Mouse (Mus musculus) CH12.LX (cell line): ENCODE data around the gene Dydc2. TPM values are rescaled to one million over a fixed set of nuclear protein-coding genes. Genes with fewer than 3 reads are reported as not detected.
A peak's percentile ranks its signal among the peaks of the same experiment; 100 is the strongest.

Experiments
- DNase-seq: peaks from one replicate; pipeline ENCODE4 v3.0.0-alpha.2; 2013; ENCODE audit errors: extremely low read depth
- H3K27ac ChIP-seq: 2 replicates; pipeline ENCODE4 v1.5.1; 2012; ENCODE audit warnings: low read depth, mild to moderate bottlenecking, control low read depth, moderate library complexity; ENCODE audit not compliant: insufficient read depth
- H3K27me3 ChIP-seq: replicated peaks from 2 replicates; pipeline ENCODE3; 2012; ENCODE audit warnings: inconsistent platforms
- H3K36me3 ChIP-seq, 2 experiments: replicated peaks in 1 of 2; 2 replicates each; pipeline versions ENCODE3 to v1.6.1; 2012; ENCODE audit warnings: inconsistent platforms in 1 of 2, low read length in 1 of 2, mild to moderate bottlenecking in 1 of 2, mixed read lengths in 1 of 2, moderate library complexity in 1 of 2; ENCODE audit not compliant: control insufficient read depth in 1 of 2, insufficient read depth in 1 of 2
- H3K4me1 ChIP-seq, 2 experiments: 2 replicates each; pipeline ENCODE4 v1.6.1; 2012; ENCODE audit warnings: inconsistent platforms in 1 of 2, moderate library complexity in 1 of 2; ENCODE audit not compliant: insufficient read depth in 2 of 2, control insufficient read depth in 1 of 2
- H3K4me2 ChIP-seq: 2 replicates; pipeline ENCODE4 v1.6.1; 2012; ENCODE audit warnings: low read depth, mild to moderate bottlenecking, control low read depth; ENCODE audit not compliant: poor library complexity, insufficient read depth, severe bottlenecking
- H3K4me3 ChIP-seq, 3 experiments: fragments of 150-350 bp in 1 of 3; sonication (generic) in 1 of 3; replicated peaks in 1 of 3; 2 replicates each; pipeline versions ENCODE3 to v1.5.1; 2011 to 2012; ENCODE audit warnings: low read depth in 2 of 3, low read length in 2 of 3, mild to moderate bottlenecking in 2 of 3, moderate library complexity in 2 of 3, control low read depth in 1 of 3, improper control_type of control experiment in 1 of 3, inconsistent platforms in 1 of 3, mixed read lengths in 1 of 3; ENCODE audit not compliant: poor library complexity in 1 of 3
- H3K79me2 ChIP-seq: replicated peaks from 2 replicates; pipeline ENCODE4 v1.6.1; 2012; ENCODE audit warnings: mild to moderate bottlenecking, moderate library complexity; ENCODE audit not compliant: control insufficient read depth, poor library complexity, insufficient read depth, severe bottlenecking; ENCODE audit errors: extremely low read depth
- H3K9ac ChIP-seq: 2 replicates; pipeline ENCODE4 v1.6.1; 2012; ENCODE audit warnings: low read depth, mild to moderate bottlenecking, control low read depth, moderate library complexity; ENCODE audit not compliant: insufficient read depth
- H3K9me3 ChIP-seq: replicated peaks from 2 replicates; pipeline ENCODE3; 2012; ENCODE audit warnings: low read length, inconsistent platforms, mixed read lengths
- BHLHE40 ChIP-seq: IDR thresholded peaks from 2 replicates; pipeline ENCODE4 v1.6.1; 2011; ENCODE audit warnings: mild to moderate bottlenecking, low read depth, low read length, improper control_type of control experiment
- CHD1 ChIP-seq: IDR thresholded peaks from 2 replicates; pipeline ENCODE4 v1.6.1; 2012; ENCODE audit warnings: low read depth, low read length, improper control_type of control experiment, inconsistent platforms
- CHD2 ChIP-seq: IDR thresholded peaks from 2 replicates; pipeline ENCODE4 v1.6.1; 2011; ENCODE audit warnings: low read length, improper control_type of control experiment
- CTCF ChIP-seq, 2 experiments: IDR thresholded peaks in 1 of 2; conservative IDR thresholded peaks in 1 of 2; 2 replicates each; pipeline ENCODE4 v1.5.1; 2011 to 2012; ENCODE audit warnings: low read depth in 2 of 2, low read length in 2 of 2, improper control_type of control experiment in 1 of 2, inconsistent platforms in 1 of 2, mild to moderate bottlenecking in 1 of 2, moderate library complexity in 1 of 2
- ELF1 ChIP-seq: IDR thresholded peaks from 2 replicates; pipeline ENCODE4 v1.6.1; 2014; ENCODE audit warnings: low read depth, mild to moderate bottlenecking, inconsistent platforms, low read length, improper control_type of control experiment
- EP300 ChIP-seq: IDR thresholded peaks from 2 replicates; pipeline ENCODE4 v1.6.1; 2011; ENCODE audit warnings: low read length, improper control_type of control experiment
- ETS1 ChIP-seq: conservative IDR thresholded peaks from 2 replicates; pipeline ENCODE4 v1.6.1; 2012; ENCODE audit warnings: low read depth, mild to moderate bottlenecking, inconsistent platforms, low read length, improper control_type of control experiment, moderate library complexity
- GABPA ChIP-seq: IDR thresholded peaks from 2 replicates; pipeline ENCODE4 v1.6.1; 2012; ENCODE audit warnings: low read depth, low read length, improper control_type of control experiment, inconsistent platforms; ENCODE audit not compliant: insufficient replicate concordance
- HCFC1 ChIP-seq: IDR thresholded peaks from 2 replicates; pipeline ENCODE4 v1.6.1; 2012; ENCODE audit warnings: low read depth, mild to moderate bottlenecking, inconsistent platforms, low read length, improper control_type of control experiment
- JUN ChIP-seq: IDR thresholded peaks from 2 replicates; pipeline ENCODE4 v1.6.1; 2011; ENCODE audit warnings: low read depth, mild to moderate bottlenecking, low read length, improper control_type of control experiment, moderate library complexity; ENCODE audit not compliant: insufficient read depth
- KAT2A ChIP-seq: IDR thresholded peaks from 2 replicates; pipeline ENCODE4 v1.6.1; 2012; ENCODE audit warnings: low read length, improper control_type of control experiment, inconsistent platforms; ENCODE audit not compliant: insufficient replicate concordance
- MAX ChIP-seq: IDR thresholded peaks from 2 replicates; pipeline ENCODE4 v1.6.1; 2011; ENCODE audit warnings: low read length, improper control_type of control experiment
- MAZ ChIP-seq: IDR thresholded peaks from 2 replicates; pipeline ENCODE4 v1.6.1; 2012; ENCODE audit warnings: low read depth, mild to moderate bottlenecking, inconsistent platforms, low read length, improper control_type of control experiment, moderate library complexity
- MEF2A ChIP-seq: IDR thresholded peaks from 2 replicates; pipeline ENCODE4 v1.6.1; 2014; ENCODE audit warnings: low read depth, mild to moderate bottlenecking, inconsistent platforms, low read length, improper control_type of control experiment, borderline replicate concordance
- RAD21 ChIP-seq: IDR thresholded peaks from 2 replicates; pipeline ENCODE4 v1.6.1; 2011; ENCODE audit warnings: low read depth, mild to moderate bottlenecking, low read length, improper control_type of control experiment, moderate library complexity
- SMC3 ChIP-seq: IDR thresholded peaks from 2 replicates; pipeline ENCODE4 v1.6.1; 2011; ENCODE audit warnings: low read depth, low read length, improper control_type of control experiment
- ZC3H11A ChIP-seq: IDR thresholded peaks from 2 replicates; pipeline ENCODE4 v1.6.1; 2012; ENCODE audit warnings: low read depth, mild to moderate bottlenecking, inconsistent platforms, low read length, improper control_type of control experiment
- dilution Hi-C: fragments of 300-500 bp; cut with MboI; formaldehyde crosslinking; loops from 2 replicates; pipeline ENCODE4 v1.14.3; 2020; ENCODE audit warnings: low sequenced_read_pairs; ENCODE audit not compliant: extremely low pct_unique_long_range_greater_than_20kb, extremely low pct_ligation_motif_present
- in situ Hi-C: fragments of 300-500 bp; cut with MboI; formaldehyde crosslinking; loops from 3 replicates; pipeline ENCODE4 v1.14.3; 2019; ENCODE audit warnings: low sequenced_read_pairs, low pct_ligation_motif_present, low pct_unique_long_range_greater_than_20kb, mixed read lengths
- polyA plus RNA-seq: library from polyadenylated mRNA; unstranded; fragments of >175 nt; gene quantifications from 2 replicates; pipeline ENCODE4 v1.2.1, GENCODE M21; 2012; ENCODE audit warnings: low read depth; ENCODE audit not compliant: insufficient read length
- total RNA-seq, 2 experiments: library from RNA; depleted of rRNA; stranded (reverse); fragments of 300-350 nt in 1 of 2; fragments of >200 nt in 1 of 2; gene quantifications; 2 replicates each; pipeline ENCODE4 v1.2.3; 2012 to 2014

Dydc2 gene
- total and polyA plus RNA-seq, 3 experiments: 0.67 TPM; not detected in 2

GRCm38 (mm10) chr14:41090777-41091176 lies 21.8 kb upstream of the Dydc2 start:
- H3K9ac ChIP-seq: no peak overlapping the region
- no peak overlapping the region for H3K27ac ChIP-seq
- no peaks in the 10 kb centered on the region for H3K9me3 ChIP-seq
- peak; percentile 78 for DNase-seq
- H3K4me3 ChIP-seq: no peak overlapping the region
- TF ChIP-seq KAT2A (no peak), RAD21 (peak; percentile 37), EP300 (no peak), MAZ (no peak), ELF1 (peak; percentile 62; the same call in 1 of the 2 replicates), MAX (no peak), CTCF (conservative IDR thresholded peaks at IDR 0.05 in 1 of 2, IDR thresholded peaks at IDR 0.05 in 1 of 2; ENCODE audit: low read depth in 2 of 2, low read length in 2 of 2) (peak; percentile 67 to 80), GABPA (no peak), SMC3 (peak; percentile 58), HCFC1 (peak; percentile 55; the same call in 1 of the 2 replicates)
- no peak overlapping the region for H3K4me2 ChIP-seq
- H3K27me3 ChIP-seq: no peaks in the 10 kb centered on the region
- dilution Hi-C loops: no loop called here
- in situ Hi-C loops: loop anchor here (5.0 to 10.0 kb wide), 2 partner anchors 37 to 74 kb away; no protein-coding TSS in a partner anchor
- no peaks in the 10 kb centered on the region for H3K36me3 ChIP-seq
- peaks cover 0 to 12% of the 10 kb centered on the region in 2 experiments; a peak in 2 of 4 replicates for H3K4me1 ChIP-seq
- H3K79me2 ChIP-seq: no peaks in the 10 kb centered on the region

DNA sequence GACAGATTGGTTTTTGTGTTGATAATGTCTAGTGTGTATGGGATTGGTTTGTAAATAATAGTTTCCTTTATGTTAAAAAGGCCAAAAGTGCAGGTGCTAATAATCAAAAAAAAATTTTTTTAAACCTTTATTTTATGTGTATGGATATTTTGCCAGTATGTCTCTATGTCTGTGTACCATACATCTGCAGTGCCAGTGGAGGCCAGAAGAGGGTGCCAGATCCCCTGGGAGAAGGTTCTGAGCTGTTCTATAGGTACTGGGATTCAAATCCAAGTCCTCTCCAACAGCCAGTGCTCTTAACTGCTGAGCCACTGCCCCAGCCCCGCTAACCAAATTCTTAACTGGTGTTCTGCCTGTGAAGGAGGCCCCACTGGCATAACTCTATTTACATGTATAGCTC lies 18.5 kb upstream of the Dydc2 start:
- peaks cover 5% of the 10 kb centered on the region for H3K27me3 ChIP-seq
- H3K4me2 ChIP-seq: no peak overlapping the region
- H3K4me3 ChIP-seq: no peak overlapping the region
- in situ Hi-C loops: no loop called here
- dilution Hi-C loops: no loop called here
- H3K9ac ChIP-seq: no peak overlapping the region
- H3K36me3 ChIP-seq: no peaks in the 10 kb centered on the region
- peak; percentile 50 for DNase-seq
- no peaks in the 10 kb centered on the region for H3K79me2 ChIP-seq
- no peak overlapping the region for H3K27ac ChIP-seq
- H3K4me1 ChIP-seq: peaks cover 0 to 15% of the 10 kb centered on the region in 2 experiments; a peak in 2 of 4 replicates
- TF ChIP-seq CTCF (conservative IDR thresholded peaks at IDR 0.05 in 1 of 2, IDR thresholded peaks at IDR 0.05 in 1 of 2; ENCODE audit: low read depth in 2 of 2, low read length in 2 of 2): peak; percentile 54 to 72; a peak in 3 of 4 replicates
- TF ChIP-seq CHD2: no peak
- no peak for TF ChIP-seq MAX
- TF ChIP-seq SMC3: peak; percentile 39
- TF ChIP-seq RAD21: peak; percentile 40
- TF ChIP-seq CHD1: no peak
- no peak for TF ChIP-seq MEF2A
- H3K9me3 ChIP-seq: no peaks in the 10 kb centered on the region

- H3K27ac ChIP-seq: no peak overlapping the region
- H3K4me1 ChIP-seq: peaks cover 0 to 10% of the 10 kb centered on the region in 2 experiments; a peak in 2 of 4 replicates
- TF ChIP-seq BHLHE40: peak; percentile 90
- TF ChIP-seq EP300: peak; percentile 56; the same call in 1 of the 2 replicates
- no peak for TF ChIP-seq ZC3H11A
- no peak for TF ChIP-seq JUN
- TF ChIP-seq ETS1: peak; percentile 55
- H3K4me2 ChIP-seq: no peak overlapping the region
- no peaks in the 10 kb centered on the region for H3K36me3 ChIP-seq
- in situ Hi-C loops: no loop called here
- H3K27me3 ChIP-seq: peaks cover 9% of the 10 kb centered on the region
- DNase-seq: peak; percentile 59
- no peak overlapping the region for H3K4me3 ChIP-seq
- no peaks in the 10 kb centered on the region for H3K9me3 ChIP-seq
- dilution Hi-C loops: no loop called here
- H3K79me2 ChIP-seq: no peaks in the 10 kb centered on the region
- H3K9ac ChIP-seq: no peak overlapping the region
Observed at GRCm38 (mm10) chr14:41082408-41082807, 13.4 kb upstream of the Dydc2 start.
